Mouse (Mus musculus): ENCODE measurements around the gene Rhox4d.
"Not testable (repeated sequence)": the region's sequence is repeated elsewhere in the genome, so short reads cannot be mapped to it uniquely, and the experiment has no call there.

Rhox4d gene

DNA sequence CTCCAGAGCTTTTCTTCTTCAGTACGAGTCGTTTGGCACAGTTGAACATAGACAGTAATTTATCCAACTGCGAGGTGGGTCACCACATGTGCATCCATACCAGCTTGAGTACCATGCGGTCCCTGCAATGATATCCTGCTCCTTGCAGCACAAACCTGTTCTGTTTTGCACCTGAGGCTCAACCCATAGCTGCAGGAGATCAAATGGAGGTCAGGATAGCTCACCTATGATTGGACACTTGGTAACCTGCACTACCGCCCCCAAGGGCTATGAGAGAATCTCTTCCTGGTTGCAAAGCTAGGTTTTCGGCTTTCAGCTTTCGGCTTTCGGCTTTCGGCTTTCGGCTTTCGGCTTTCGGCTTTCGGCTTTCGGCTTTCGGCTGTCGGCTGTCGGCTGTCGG, at the start of gene Rhox4d:
Gene Rhox4d, plus strand, starts transcription at position 301 of the 400 bp plus-strand sequence.
- not testable (repeated sequence) for DNase-seq (ENCODE audit: low spot score)

DNA sequence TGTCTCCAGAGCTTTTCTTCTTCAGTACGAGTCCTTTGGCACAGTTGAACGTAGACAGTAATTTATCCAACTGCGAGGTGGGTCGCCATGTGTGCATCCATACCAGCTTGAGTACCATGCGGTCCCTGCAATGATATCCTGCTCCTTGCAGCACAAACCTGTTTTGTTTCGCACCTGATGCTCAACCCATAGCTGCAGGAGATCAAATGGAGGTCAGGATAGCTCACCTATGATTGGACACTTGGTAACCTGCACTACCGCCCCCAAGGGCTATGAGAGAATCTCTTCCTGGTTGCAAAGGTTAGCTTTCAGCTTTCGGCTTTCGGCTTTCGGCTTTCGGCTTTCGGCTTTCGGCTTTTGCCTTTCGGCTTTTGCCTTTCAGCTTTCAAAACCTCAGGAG, 34.1 kb upstream of the Rhox4d start, which contains the start of gene Rhox4c:
Gene Rhox4c, plus strand, starts transcription at position 301 of the 400 bp plus-strand sequence.
- DNase-seq (ENCODE audit: low spot score): not testable (repeated sequence)

DNA sequence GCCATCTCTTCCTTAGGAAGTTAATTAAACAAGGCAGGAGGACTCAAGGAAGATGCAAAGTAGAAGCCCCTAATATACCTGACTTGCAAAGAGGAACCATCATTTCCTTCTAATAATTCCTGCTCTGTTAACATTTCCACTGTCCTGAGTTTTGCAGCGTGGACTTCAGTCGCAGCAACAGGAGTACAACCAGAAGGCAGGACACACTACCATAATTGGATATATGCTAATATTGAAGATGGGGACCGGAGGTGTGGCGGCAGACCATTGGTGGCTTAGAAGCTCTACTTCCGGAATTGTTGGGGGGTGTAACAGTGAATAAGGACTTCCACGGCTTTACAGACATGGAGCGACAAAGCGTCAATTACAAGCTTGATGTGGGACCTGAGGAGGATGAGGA, 16.0 kb downstream of the Rhox4d start, which contains the start of gene Rhox2e:
Gene Rhox2e, plus strand, starts transcription at position 301 of the 400 bp plus-strand sequence.
- not testable (repeated sequence) for DNase-seq (ENCODE audit: low spot score)

DNA sequence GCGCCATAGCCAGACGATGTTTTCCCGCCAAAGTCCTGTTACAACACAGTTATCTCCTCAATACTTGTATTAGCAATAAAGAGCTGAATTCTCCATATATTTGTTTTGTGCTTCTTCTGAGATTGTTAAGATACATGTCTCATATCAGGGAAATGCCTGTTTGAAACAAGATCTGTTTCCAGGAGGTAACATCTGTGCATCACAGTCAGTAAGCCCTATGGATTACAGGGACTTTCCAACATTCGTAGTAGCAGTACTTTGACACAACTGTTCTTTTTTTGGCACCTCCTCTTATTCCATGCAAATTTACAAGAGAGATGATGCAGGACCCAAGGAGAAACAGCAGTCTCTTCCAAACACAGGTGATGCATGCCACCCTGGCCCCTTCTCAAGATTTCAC, 27.6 kb downstream of the Rhox4d start, which contains the start of gene Rhox3e:
Gene Rhox3e, plus strand, starts transcription at position 301 of the 400 bp plus-strand sequence.
- not testable (repeated sequence) for DNase-seq (ENCODE audit: low spot score)

DNA sequence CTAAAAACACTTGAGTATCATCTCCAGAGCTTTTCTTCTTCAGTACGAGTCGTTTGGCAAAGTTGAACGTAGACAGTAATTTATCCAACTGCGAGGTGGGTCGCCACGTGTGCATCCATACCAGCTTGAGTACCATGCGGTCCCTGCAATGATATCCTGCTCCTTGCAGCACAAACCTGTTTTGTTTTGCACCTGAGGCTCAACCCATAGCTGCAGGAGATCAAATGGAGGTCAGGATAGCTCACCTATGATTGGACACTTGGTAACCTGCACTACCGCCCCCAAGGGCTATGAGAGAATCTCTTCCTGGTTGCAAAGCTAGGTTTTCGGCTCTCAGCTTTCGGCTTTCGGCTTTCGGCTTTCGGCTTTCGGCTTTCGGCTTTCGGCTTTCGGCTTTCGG, 43.0 kb downstream of the Rhox4d start, which contains the start of gene Rhox4e:
Gene Rhox4e, plus strand, starts transcription at position 301 of the 400 bp plus-strand sequence.
- DNase-seq (ENCODE audit: low spot score): not testable (repeated sequence)
